Mouse (Mus musculus): ENCODE measurements around the gene Calm1. TPM values are rescaled to one million over a fixed set of nuclear protein-coding genes. Genes with fewer than 3 reads are reported as not detected.

Gene Calm1
- polyA plus RNA-seq, 1 experiment from 2014 or later, result 783 TPM

GRCm38 (mm10) chr12:100167931-100168871 lies 31.0 kb upstream of the Calm1 start:
- H3K4me2 ChIP-seq (ENCODE audit: low read length), result peak overlapping the region; percentile 69
- no peaks in the 10 kb centered on the region for H3K27me3 ChIP-seq (ENCODE audit: control insufficient read depth, insufficient read depth, low read length)
- no peaks in the 10 kb centered on the region for H3K36me3 ChIP-seq (ENCODE audit: control insufficient read depth, insufficient read depth, low read length)
- H3K9ac ChIP-seq (ENCODE audit: low read length), result peak overlapping the region; percentile 52
- WGBS, result 11% methylated on average over 27 of the region's 28 CpGs
- no peaks in the 10 kb centered on the region for H3K9me3 ChIP-seq (ENCODE audit: control insufficient read depth, low read length)
- H3K27ac ChIP-seq (replicated peaks in 1 of 2; ENCODE audit: control insufficient read depth in 1 of 2, insufficient read depth in 1 of 2, low read depth in 2 of 2, low read length in 2 of 2), result peak overlapping the region; percentile 43 to 62; a peak in 3 of 4 replicates
- H3K4me3 ChIP-seq (ENCODE audit: control insufficient read depth in 1 of 2, insufficient read depth in 1 of 2, low read depth in 1 of 2, low read length in 2 of 2), result peak overlapping the region; percentile 36 to 41
- no peak for ATAC-seq (ENCODE audit: insufficient number of reproducible peaks, insufficient read depth, low FRiP score, low read depth)
- peaks cover 4 to 6% of the 10 kb centered on the region in 2 experiments; a peak in 3 of 4 replicates for H3K4me1 ChIP-seq (ENCODE audit: control insufficient read depth in 2 of 2, insufficient read depth in 2 of 2, low read length in 2 of 2)

GRCm38 (mm10) chr12:100172481-100172880 lies 26.8 kb upstream of the Calm1 start:
- Histone ChIP-seq H3K27me3 (ENCODE audit: control insufficient read depth, insufficient read depth, low read length) (no peaks in the 10 kb centered on the region), H3K4me1 (ENCODE audit: control insufficient read depth in 2 of 2, insufficient read depth in 2 of 2, low read length in 2 of 2) (peaks cover 4 to 6% of the 10 kb centered on the region in 2 experiments; a peak in 3 of 4 replicates), H3K36me3 (ENCODE audit: control insufficient read depth, insufficient read depth, low read length) (no peaks in the 10 kb centered on the region), H3K4me3 (ENCODE audit: control insufficient read depth in 1 of 2, insufficient read depth in 1 of 2, low read depth in 1 of 2, low read length in 2 of 2) (no peak overlapping the region), H3K9me3 (ENCODE audit: control insufficient read depth, low read length) (no peaks in the 10 kb centered on the region), H3K27ac (replicated peaks in 1 of 2; ENCODE audit: control insufficient read depth in 1 of 2, insufficient read depth in 1 of 2, low read depth in 2 of 2, low read length in 2 of 2) (no peak overlapping the region), H3K4me2 (ENCODE audit: low read length) (no peak overlapping the region), H3K9ac (ENCODE audit: low read length) (no peak overlapping the region)
- 28% methylated on average over 7 of the region's 7 CpGs for WGBS
- ATAC-seq (ENCODE audit: insufficient number of reproducible peaks, insufficient read depth, low FRiP score, low read depth), result no peak

GRCm38 (mm10) chr12:100176469-100177056 lies 22.7 kb upstream of the Calm1 start:
- no peaks in the 10 kb centered on the region for H3K4me1 ChIP-seq (ENCODE audit: control insufficient read depth in 2 of 2, insufficient read depth in 2 of 2, low read length in 2 of 2)
- no peak for ATAC-seq (ENCODE audit: insufficient number of reproducible peaks, insufficient read depth, low FRiP score, low read depth)
- WGBS, result 70% methylated on average over 11 of the region's 11 CpGs
- H3K9ac ChIP-seq (ENCODE audit: low read length), result no peak overlapping the region
- no peak overlapping the region for H3K27ac ChIP-seq (replicated peaks in 1 of 2; ENCODE audit: control insufficient read depth in 1 of 2, insufficient read depth in 1 of 2, low read depth in 2 of 2, low read length in 2 of 2)
- no peaks in the 10 kb centered on the region for H3K9me3 ChIP-seq (ENCODE audit: control insufficient read depth, low read length)
- H3K4me3 ChIP-seq (ENCODE audit: control insufficient read depth in 1 of 2, insufficient read depth in 1 of 2, low read depth in 1 of 2, low read length in 2 of 2), result no peak overlapping the region
- H3K4me2 ChIP-seq (ENCODE audit: low read length), result no peak overlapping the region
- no peaks in the 10 kb centered on the region for H3K36me3 ChIP-seq (ENCODE audit: control insufficient read depth, insufficient read depth, low read length)
- H3K27me3 ChIP-seq (ENCODE audit: control insufficient read depth, insufficient read depth, low read length), result no peaks in the 10 kb centered on the region

- no peak for ATAC-seq (ENCODE audit: insufficient number of reproducible peaks, insufficient read depth, low FRiP score, low read depth)
- H3K9me3 ChIP-seq (ENCODE audit: control insufficient read depth, low read length), result 0 out of 2 replicates have a peak, but pooled peaks cover 3% of the 10 kb centered on the region
- no peak overlapping the region for H3K4me3 ChIP-seq (ENCODE audit: control insufficient read depth in 1 of 2, insufficient read depth in 1 of 2, low read depth in 1 of 2, low read length in 2 of 2)
- no peak overlapping the region for H3K27ac ChIP-seq (replicated peaks in 1 of 2; ENCODE audit: control insufficient read depth in 1 of 2, insufficient read depth in 1 of 2, low read depth in 2 of 2, low read length in 2 of 2)
- WGBS, result 36% methylated on average over 6 of the region's 6 CpGs
- H3K36me3 ChIP-seq (ENCODE audit: control insufficient read depth, insufficient read depth, low read length), result no peaks in the 10 kb centered on the region
- no peaks in the 10 kb centered on the region for H3K27me3 ChIP-seq (ENCODE audit: control insufficient read depth, insufficient read depth, low read length)
- no peaks in the 10 kb centered on the region for H3K4me1 ChIP-seq (ENCODE audit: control insufficient read depth in 2 of 2, insufficient read depth in 2 of 2, low read length in 2 of 2)
- no peak overlapping the region for H3K4me2 ChIP-seq (ENCODE audit: low read length)
- no peak overlapping the region for H3K9ac ChIP-seq (ENCODE audit: low read length)
Observed at GRCm38 (mm10) chr12:100178898-100179440, 20.3 kb upstream of the Calm1 start.

GRCm38 (mm10) chr12:100180802-100181201 lies 18.4 kb upstream of the Calm1 start:
- Histone ChIP-seq H3K27me3 (ENCODE audit: control insufficient read depth, insufficient read depth, low read length) (no peaks in the 10 kb centered on the region), H3K36me3 (ENCODE audit: control insufficient read depth, insufficient read depth, low read length) (no peaks in the 10 kb centered on the region), H3K27ac (replicated peaks in 1 of 2; ENCODE audit: control insufficient read depth in 1 of 2, insufficient read depth in 1 of 2, low read depth in 2 of 2, low read length in 2 of 2) (no peak overlapping the region), H3K4me2 (ENCODE audit: low read length) (no peak overlapping the region), H3K9ac (ENCODE audit: low read length) (no peak overlapping the region), H3K4me3 (ENCODE audit: control insufficient read depth in 1 of 2, insufficient read depth in 1 of 2, low read depth in 1 of 2, low read length in 2 of 2) (no peak overlapping the region), H3K9me3 (ENCODE audit: control insufficient read depth, low read length) (0 out of 2 replicates have a peak, but pooled peaks cover 3% of the 10 kb centered on the region), H3K4me1 (ENCODE audit: control insufficient read depth in 2 of 2, insufficient read depth in 2 of 2, low read length in 2 of 2) (no peaks in the 10 kb centered on the region)
- 85% methylated on average over 13 of the region's 13 CpGs for WGBS
- no peak for ATAC-seq (ENCODE audit: insufficient number of reproducible peaks, insufficient read depth, low FRiP score, low read depth)

GRCm38 (mm10) chr12:100182676-100183075 lies 16.6 kb upstream of the Calm1 start:
- H3K4me3 ChIP-seq (ENCODE audit: control insufficient read depth in 1 of 2, insufficient read depth in 1 of 2, low read depth in 1 of 2, low read length in 2 of 2), result no peak overlapping the region
- 0 out of 2 replicates have a peak, but pooled peaks cover 3% of the 10 kb centered on the region for H3K9me3 ChIP-seq (ENCODE audit: control insufficient read depth, low read length)
- H3K27ac ChIP-seq (replicated peaks in 1 of 2; ENCODE audit: control insufficient read depth in 1 of 2, insufficient read depth in 1 of 2, low read depth in 2 of 2, low read length in 2 of 2), result no peak overlapping the region
- ATAC-seq (ENCODE audit: insufficient number of reproducible peaks, insufficient read depth, low FRiP score, low read depth), result no peak
- H3K4me1 ChIP-seq (ENCODE audit: control insufficient read depth in 2 of 2, insufficient read depth in 2 of 2, low read length in 2 of 2), result peaks cover 2 to 4% of the 10 kb centered on the region in 2 experiments; a peak in 3 of 4 replicates
- H3K4me2 ChIP-seq (ENCODE audit: low read length), result no peak overlapping the region
- 74% methylated on average over 2 of the region's 2 CpGs for WGBS
- no peaks in the 10 kb centered on the region for H3K27me3 ChIP-seq (ENCODE audit: control insufficient read depth, insufficient read depth, low read length)
- H3K9ac ChIP-seq (ENCODE audit: low read length), result no peak overlapping the region
- no peaks in the 10 kb centered on the region for H3K36me3 ChIP-seq (ENCODE audit: control insufficient read depth, insufficient read depth, low read length)

GRCm38 (mm10) chr12:100183970-100184369 lies 15.3 kb upstream of the Calm1 start:
- no peaks in the 10 kb centered on the region for H3K36me3 ChIP-seq (ENCODE audit: control insufficient read depth, insufficient read depth, low read length)
- no peak overlapping the region for H3K4me2 ChIP-seq (ENCODE audit: low read length)
- ATAC-seq (ENCODE audit: insufficient number of reproducible peaks, insufficient read depth, low FRiP score, low read depth), result no peak
- H3K4me1 ChIP-seq (ENCODE audit: control insufficient read depth in 2 of 2, insufficient read depth in 2 of 2, low read length in 2 of 2), result peaks cover 4 to 7% of the 10 kb centered on the region in 2 experiments; a peak in 3 of 4 replicates
- H3K9me3 ChIP-seq (ENCODE audit: control insufficient read depth, low read length), result 0 out of 2 replicates have a peak, but pooled peaks cover 3% of the 10 kb centered on the region
- H3K9ac ChIP-seq (ENCODE audit: low read length), result no peak overlapping the region
- H3K4me3 ChIP-seq (ENCODE audit: control insufficient read depth in 1 of 2, insufficient read depth in 1 of 2, low read depth in 1 of 2, low read length in 2 of 2), result no peak overlapping the region
- no peaks in the 10 kb centered on the region for H3K27me3 ChIP-seq (ENCODE audit: control insufficient read depth, insufficient read depth, low read length)
- WGBS, result 71% methylated on average over 5 of the region's 5 CpGs
- H3K27ac ChIP-seq (replicated peaks in 1 of 2; ENCODE audit: control insufficient read depth in 1 of 2, insufficient read depth in 1 of 2, low read depth in 2 of 2, low read length in 2 of 2), result no peak overlapping the region

All from heart, embryonic 14.5 days (tissue).